Mouse (Mus musculus) lung, embryonic 15.5 days (tissue): ENCODE data around the gene Tmem130. TPM values are rescaled to one million over a fixed set of nuclear protein-coding genes. Genes with fewer than 3 reads are reported as not detected.

Experiments used
- ATAC-seq: fragments of 200-750 bp; cut with Nextera tagmentation; 2 replicates; pipeline ENCODE4 v1.8.0; 2017; ENCODE audit warnings: moderate number of reproducible peaks, borderline replicate concordance; ENCODE audit not compliant: low FRiP score, low TSS enrichment; ENCODE audit errors: extremely low read depth
- H3K27ac ChIP-seq: fragments of 300-500 bp; sonication (generic); 2 replicates; pipeline ENCODE4 v1.5.1; 2015; ENCODE audit warnings: moderate library complexity, mild to moderate bottlenecking, inconsistent platforms
- H3K27me3 ChIP-seq: fragments of 300-500 bp; sonication (generic); 2 replicates; pipeline ENCODE4 v1.6.1; 2015; ENCODE audit warnings: inconsistent platforms
- H3K36me3 ChIP-seq: fragments of 300-500 bp; sonication (generic); 2 replicates; pipeline ENCODE4 v1.6.1; 2015; ENCODE audit warnings: inconsistent platforms
- H3K4me1 ChIP-seq: fragments of 300-500 bp; sonication (generic); 2 replicates; pipeline ENCODE4 v1.6.1; 2015; ENCODE audit warnings: inconsistent platforms
- H3K4me2 ChIP-seq: fragments of 300-500 bp; sonication (generic); 2 replicates; pipeline ENCODE4 v1.6.1; 2015; ENCODE audit warnings: inconsistent platforms, mild to moderate bottlenecking, moderate library complexity
- H3K4me3 ChIP-seq: fragments of 300-500 bp; sonication (generic); 2 replicates; pipeline ENCODE4 v1.5.1; 2015; ENCODE audit warnings: mild to moderate bottlenecking, inconsistent platforms
- H3K9ac ChIP-seq: fragments of 300-500 bp; sonication (generic); 2 replicates; pipeline ENCODE4 v1.6.1; 2015; ENCODE audit warnings: inconsistent platforms
- H3K9me3 ChIP-seq: fragments of 300-500 bp; sonication (generic); 2 replicates; pipeline ENCODE4 v1.6.1; 2016; ENCODE audit warnings: inconsistent platforms
- WGBS: fragments of 180-500 bp; shearing (Covaris S2); methylation state at CpG from one replicate; pipeline ENCODE4 v1.1.7; 2015; 5-methylcytosine and 5-hydroxymethylcytosine counted together
- polyA plus RNA-seq: library from polyadenylated mRNA; unstranded; fragments of >200 nt; fragmentation: Nextera tagmentation; extraction: Ambion mirVana; gene quantifications from 2 replicates; pipeline ENCODE4 v1.2.1, GENCODE M21; 2015

Tmem130 gene
- polyA plus RNA-seq, 1 experiment from 2014 or later: 0.80 TPM

- no peaks in the 10 kb centered on the region for H3K36me3 ChIP-seq
- H3K4me3 ChIP-seq: no peak overlapping the region
- H3K27me3 ChIP-seq: no peaks in the 10 kb centered on the region
- ATAC-seq: no peak
- 51% methylated on average over 5 of the region's 5 CpGs for WGBS
- no peaks in the 10 kb centered on the region for H3K9me3 ChIP-seq
- no peaks in the 10 kb centered on the region for H3K4me1 ChIP-seq
- no peak overlapping the region for H3K27ac ChIP-seq
- H3K9ac ChIP-seq: no peak overlapping the region
- H3K4me2 ChIP-seq: no peak overlapping the region
Observed at GRCm38 (mm10) chr5:144728237-144728636, 33.4 kb downstream of the Tmem130 start.

GRCm38 (mm10) chr5:144727119-144727518, 34.5 kb downstream of the Tmem130 start:
- Histone ChIP-seq H3K4me3 (no peak overlapping the region), H3K4me1 (no peaks in the 10 kb centered on the region), H3K36me3 (no peaks in the 10 kb centered on the region), H3K27me3 (no peaks in the 10 kb centered on the region), H3K4me2 (no peak overlapping the region), H3K9ac (no peak overlapping the region), H3K27ac (no peak overlapping the region), H3K9me3 (no peaks in the 10 kb centered on the region)
- ATAC-seq: no peak
- WGBS: 5% methylated on average over 9 of the region's 9 CpGs

DNA sequence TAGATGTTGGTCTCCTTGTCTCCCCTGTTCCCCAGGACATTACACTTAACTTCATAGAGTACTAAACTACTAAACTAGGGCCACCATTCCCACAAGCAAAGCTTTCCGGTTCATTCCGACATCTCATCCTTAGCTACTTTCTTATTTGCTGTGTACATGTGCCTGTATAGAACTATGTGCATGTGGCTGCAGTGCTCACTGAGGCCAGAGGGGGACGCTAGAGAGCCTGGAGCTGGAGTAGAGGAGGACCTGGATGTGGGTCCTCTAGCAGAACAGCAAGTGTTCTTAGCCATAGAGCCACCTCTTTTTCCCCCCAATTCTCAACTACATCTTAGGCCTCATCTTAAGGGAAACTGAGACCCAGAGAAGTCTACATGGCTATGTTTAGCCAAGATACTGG, 36.1 kb downstream of the Tmem130 start:
- Histone ChIP-seq H3K9me3 (no peaks in the 10 kb centered on the region), H3K9ac (no peak overlapping the region), H3K4me3 (no peak overlapping the region), H3K4me2 (no peak overlapping the region), H3K27me3 (no peaks in the 10 kb centered on the region), H3K36me3 (no peaks in the 10 kb centered on the region), H3K4me1 (no peaks in the 10 kb centered on the region), H3K27ac (no peak overlapping the region)
- no peak for ATAC-seq
- WGBS: 66% methylated on average over 3 of the region's 3 CpGs

DNA sequence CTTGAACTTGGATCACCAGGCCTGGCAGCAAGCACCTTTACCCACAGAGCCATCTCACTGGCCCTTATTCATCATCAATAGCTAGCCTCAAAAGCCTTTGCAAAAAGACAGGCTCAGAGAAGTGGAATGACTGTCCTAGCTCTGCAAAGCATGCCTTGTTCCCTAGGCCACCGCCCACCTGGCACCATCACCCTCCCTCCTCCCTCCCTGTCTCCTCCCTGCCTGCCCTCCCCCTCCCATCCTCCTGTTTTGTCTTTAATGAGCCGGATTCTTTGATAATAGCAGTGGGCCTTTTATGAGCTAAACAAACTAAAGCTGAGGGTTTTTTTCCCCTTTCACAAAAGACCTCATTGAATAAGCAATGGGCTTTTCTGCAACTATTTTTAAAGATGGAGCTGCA, 36.7 kb downstream of the Tmem130 start:
- Histone ChIP-seq H3K4me3 (no peak overlapping the region), H3K27ac (no peak overlapping the region), H3K36me3 (no peaks in the 10 kb centered on the region), H3K4me2 (no peak overlapping the region), H3K27me3 (no peaks in the 10 kb centered on the region), H3K9ac (no peak overlapping the region), H3K4me1 (no peaks in the 10 kb centered on the region), H3K9me3 (no peaks in the 10 kb centered on the region)
- 34% methylated on average over 2 of the region's 2 CpGs for WGBS
- ATAC-seq: no peak

- Histone ChIP-seq H3K36me3 (no peaks in the 10 kb centered on the region), H3K27ac (no peak overlapping the region), H3K27me3 (no peaks in the 10 kb centered on the region), H3K4me2 (no peak overlapping the region), H3K4me1 (no peaks in the 10 kb centered on the region), H3K9me3 (no peaks in the 10 kb centered on the region), H3K9ac (no peak overlapping the region), H3K4me3 (no peak overlapping the region)
- 75% methylated on average over 4 of the region's 4 CpGs for WGBS
- ATAC-seq: no peak
Observed at GRCm38 (mm10) chr5:144720281-144720680, 41.3 kb downstream of the Tmem130 start.

DNA sequence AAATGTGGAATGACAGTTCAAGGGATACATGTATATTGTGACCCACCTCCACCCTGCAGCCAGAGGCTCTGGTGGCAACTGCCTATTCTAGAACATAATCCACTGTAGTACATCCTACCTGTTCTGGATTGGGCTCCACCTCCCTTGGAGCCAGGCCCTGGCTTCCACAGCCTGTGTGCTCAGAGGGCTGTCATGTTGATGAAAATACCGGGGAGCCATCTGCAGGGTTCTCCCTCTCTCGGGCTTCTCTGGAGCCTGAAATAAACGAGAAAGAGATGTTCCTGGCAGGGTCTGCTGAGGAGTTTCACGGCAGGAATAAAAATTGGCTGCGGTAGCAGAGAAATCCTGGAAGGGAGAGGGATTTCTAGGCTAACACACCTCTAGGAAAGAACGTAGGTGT, 41.8 kb downstream of the Tmem130 start:
- no peaks in the 10 kb centered on the region for H3K9me3 ChIP-seq
- no peaks in the 10 kb centered on the region for H3K36me3 ChIP-seq
- H3K9ac ChIP-seq: no peak overlapping the region
- H3K4me3 ChIP-seq: no peak overlapping the region
- H3K27ac ChIP-seq: no peak overlapping the region
- 55% methylated on average over 6 of the region's 6 CpGs for WGBS
- no peaks in the 10 kb centered on the region for H3K4me1 ChIP-seq
- ATAC-seq: no peak
- H3K27me3 ChIP-seq: no peaks in the 10 kb centered on the region
- no peak overlapping the region for H3K4me2 ChIP-seq

GRCm38 (mm10) chr5:144717186-144717585, 44.4 kb downstream of the Tmem130 start:
- H3K36me3 ChIP-seq: no peaks in the 10 kb centered on the region
- H3K4me1 ChIP-seq: no peaks in the 10 kb centered on the region
- no peak overlapping the region for H3K27ac ChIP-seq
- 63% methylated on average over 6 of the region's 6 CpGs for WGBS
- no peaks in the 10 kb centered on the region for H3K27me3 ChIP-seq
- no peaks in the 10 kb centered on the region for H3K9me3 ChIP-seq
- ATAC-seq: no peak
- no peak overlapping the region for H3K4me2 ChIP-seq
- H3K4me3 ChIP-seq: no peak overlapping the region
- H3K9ac ChIP-seq: no peak overlapping the region

DNA sequence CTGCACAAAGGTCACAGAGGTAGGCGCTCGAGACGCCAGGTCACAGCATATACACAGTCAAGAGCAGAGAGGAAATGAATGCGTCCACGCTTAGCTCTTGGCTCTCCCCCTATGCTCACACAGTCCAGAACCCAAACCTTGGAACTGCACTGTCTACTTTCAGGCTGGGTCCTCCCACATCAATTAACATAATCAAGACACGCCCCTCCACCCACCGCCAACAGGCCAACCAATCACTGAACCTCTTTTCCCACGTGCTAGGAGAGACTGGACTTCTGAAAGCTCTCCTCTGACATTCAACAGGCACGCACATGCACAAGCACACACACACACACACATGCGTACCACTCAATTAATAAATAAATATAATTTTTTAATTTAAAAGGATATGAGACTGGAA, 48.2 kb downstream of the Tmem130 start:
- H3K9me3 ChIP-seq: no peaks in the 10 kb centered on the region
- no peaks in the 10 kb centered on the region for H3K4me1 ChIP-seq
- WGBS: 83% methylated on average over 10 of the region's 10 CpGs
- no peak for ATAC-seq
- H3K4me3 ChIP-seq: no peak overlapping the region
- no peak overlapping the region for H3K27ac ChIP-seq
- no peaks in the 10 kb centered on the region for H3K36me3 ChIP-seq
- H3K9ac ChIP-seq: no peak overlapping the region
- H3K27me3 ChIP-seq: no peaks in the 10 kb centered on the region
- H3K4me2 ChIP-seq: no peak overlapping the region

DNA sequence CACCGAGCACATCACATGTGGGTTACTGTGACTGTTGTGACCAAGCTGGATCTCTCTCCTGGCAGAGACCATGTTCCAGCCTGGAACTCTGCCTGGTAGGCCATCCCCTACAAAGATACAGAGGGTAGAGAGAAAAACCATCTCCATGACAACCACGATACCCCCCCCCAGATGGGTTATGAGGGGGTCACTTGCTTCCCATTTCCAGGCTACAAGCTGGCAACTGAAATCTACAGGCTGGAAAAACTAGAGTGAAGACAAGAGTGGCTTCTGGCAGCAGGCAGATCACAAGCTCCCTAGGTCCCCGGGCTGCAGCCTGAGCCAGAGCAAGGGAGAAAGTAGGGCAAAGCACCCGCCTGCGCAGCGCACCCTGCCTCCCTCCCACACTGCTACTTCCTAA, 54.0 kb downstream of the Tmem130 start:
- WGBS: 84% methylated on average over 6 of the region's 6 CpGs
- Histone ChIP-seq H3K9ac (no peak overlapping the region), H3K27me3 (no peaks in the 10 kb centered on the region), H3K4me1 (no peaks in the 10 kb centered on the region), H3K4me2 (no peak overlapping the region), H3K9me3 (no peaks in the 10 kb centered on the region), H3K27ac (no peak overlapping the region), H3K4me3 (no peak overlapping the region), H3K36me3 (no peaks in the 10 kb centered on the region)
- ATAC-seq: no peak

DNA sequence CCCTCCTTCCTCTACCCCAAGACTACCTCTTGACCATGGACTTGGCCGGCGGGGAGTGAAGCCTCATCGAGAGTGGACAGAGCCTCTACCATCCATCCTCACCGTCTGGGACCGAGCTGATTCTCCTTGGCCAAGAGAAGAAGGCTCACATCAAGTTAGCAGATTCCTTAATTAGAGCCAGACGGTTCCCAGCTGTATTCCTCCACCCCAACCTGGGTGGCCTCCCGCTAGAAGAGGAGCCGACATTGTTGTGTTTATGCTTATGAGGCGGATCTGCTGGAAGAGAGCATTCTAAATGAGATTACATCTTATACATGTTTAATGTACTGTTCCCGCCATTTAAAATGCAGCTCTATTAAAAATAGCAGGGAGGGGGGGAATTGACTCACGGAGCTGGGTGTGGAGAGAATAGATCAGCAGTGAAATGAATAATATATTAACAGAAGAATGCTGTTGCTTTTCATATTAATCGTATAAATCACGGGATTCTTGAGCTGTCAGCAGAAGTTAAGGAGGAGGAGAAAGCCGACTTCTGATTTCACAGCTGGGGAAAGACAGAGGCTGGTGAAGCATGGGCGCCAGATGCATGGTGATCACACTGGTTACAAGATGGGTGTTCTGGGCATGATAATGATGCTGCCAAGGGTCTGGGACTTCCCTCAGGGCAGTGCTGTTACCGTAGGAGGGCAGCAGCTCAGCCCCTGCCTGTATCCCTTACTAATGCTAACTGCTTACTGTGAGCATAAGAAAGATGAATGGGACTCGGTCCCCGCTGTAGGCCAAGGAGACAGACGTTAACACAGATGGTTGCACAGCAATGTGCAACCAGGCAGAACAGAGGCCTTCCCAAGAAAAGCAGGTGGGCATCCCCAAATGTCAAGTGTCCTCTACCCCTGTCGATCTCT, 57.9 kb downstream of the Tmem130 start:
- no peaks in the 10 kb centered on the region for H3K36me3 ChIP-seq
- H3K9ac ChIP-seq: no peak overlapping the region
- H3K27me3 ChIP-seq: no peaks in the 10 kb centered on the region
- no peak overlapping the region for H3K27ac ChIP-seq
- H3K9me3 ChIP-seq: no peaks in the 10 kb centered on the region
- WGBS: 47% methylated on average over 19 of the region's 20 CpGs
- H3K4me3 ChIP-seq: no peak overlapping the region
- no peaks in the 10 kb centered on the region for H3K4me1 ChIP-seq
- no peak; the same call in 1 of the 2 replicates for ATAC-seq
- H3K4me2 ChIP-seq: no peak overlapping the region

DNA sequence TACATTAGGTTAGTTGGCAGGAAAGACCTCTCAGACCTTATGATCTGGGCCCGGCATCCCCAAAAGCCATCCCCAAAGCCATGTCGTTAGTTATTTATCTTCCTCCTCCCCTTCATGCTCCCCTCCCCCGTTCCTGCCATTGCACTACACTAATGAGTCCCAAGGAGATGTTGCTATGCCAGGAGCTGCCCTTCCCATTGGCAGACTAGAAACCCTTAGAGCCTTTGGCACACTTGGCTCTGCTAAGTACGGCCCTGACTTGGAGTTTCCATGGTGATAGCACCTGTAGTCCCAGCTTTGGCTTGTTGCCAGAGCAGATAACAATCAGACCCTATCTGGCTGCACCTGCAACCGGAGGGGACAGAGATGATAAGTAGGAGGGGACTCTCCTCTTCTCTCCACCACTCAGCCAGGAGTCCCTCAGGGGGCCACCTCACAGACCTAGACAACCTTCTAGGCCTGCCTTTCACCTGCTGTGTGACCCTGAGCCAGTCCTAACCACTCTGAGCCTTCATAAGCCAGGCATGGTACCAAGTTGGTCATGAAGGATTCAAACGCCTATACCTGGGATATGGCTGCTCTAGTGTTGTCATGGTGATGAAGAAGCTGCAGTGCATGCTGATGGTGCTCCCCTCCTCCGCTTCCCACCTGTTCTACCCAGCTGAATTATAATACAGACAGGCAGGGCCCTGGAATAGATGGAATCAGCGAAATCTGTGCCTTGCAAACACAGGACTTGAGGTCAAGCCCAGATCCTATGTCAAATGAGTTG, 66.1 kb downstream of the Tmem130 start:
- no peak overlapping the region for H3K4me3 ChIP-seq
- no peak overlapping the region for H3K4me2 ChIP-seq
- no peak overlapping the region for H3K27ac ChIP-seq
- no peaks in the 10 kb centered on the region for H3K9me3 ChIP-seq
- no peaks in the 10 kb centered on the region for H3K27me3 ChIP-seq
- ATAC-seq: peak; percentile 61; the same call in 1 of the 2 replicates
- H3K9ac ChIP-seq: no peak overlapping the region
- no peaks in the 10 kb centered on the region for H3K36me3 ChIP-seq
- 0 out of 2 replicates have a peak, but pooled peaks cover 4% of the 10 kb centered on the region for H3K4me1 ChIP-seq
- 53% methylated on average over 8 of the region's 8 CpGs for WGBS

GRCm38 (mm10) chr5:144694161-144694560, 67.5 kb downstream of the Tmem130 start:
- no peak for ATAC-seq
- 69% methylated on average over 4 of the region's 4 CpGs for WGBS
- H3K36me3 ChIP-seq: no peaks in the 10 kb centered on the region
- no peak overlapping the region for H3K4me2 ChIP-seq
- H3K9ac ChIP-seq: no peak overlapping the region
- H3K9me3 ChIP-seq: no peaks in the 10 kb centered on the region
- H3K27me3 ChIP-seq: no peaks in the 10 kb centered on the region
- no peak overlapping the region for H3K27ac ChIP-seq
- no peak overlapping the region for H3K4me3 ChIP-seq
- H3K4me1 ChIP-seq: 0 out of 2 replicates have a peak, but pooled peaks cover 4% of the 10 kb centered on the region
